Mouse (Mus musculus) heart, adult 9 months (tissue): Measurements from ENCODE around the gene Duox1.

ENCODE experiments used
- DNase-seq, 2 experiments: peaks; one replicate each; pipeline ENCODE4 v3.0.0; 2022; ENCODE audit warnings: low spot score in 2 of 2

Gene Duox1

DNA sequence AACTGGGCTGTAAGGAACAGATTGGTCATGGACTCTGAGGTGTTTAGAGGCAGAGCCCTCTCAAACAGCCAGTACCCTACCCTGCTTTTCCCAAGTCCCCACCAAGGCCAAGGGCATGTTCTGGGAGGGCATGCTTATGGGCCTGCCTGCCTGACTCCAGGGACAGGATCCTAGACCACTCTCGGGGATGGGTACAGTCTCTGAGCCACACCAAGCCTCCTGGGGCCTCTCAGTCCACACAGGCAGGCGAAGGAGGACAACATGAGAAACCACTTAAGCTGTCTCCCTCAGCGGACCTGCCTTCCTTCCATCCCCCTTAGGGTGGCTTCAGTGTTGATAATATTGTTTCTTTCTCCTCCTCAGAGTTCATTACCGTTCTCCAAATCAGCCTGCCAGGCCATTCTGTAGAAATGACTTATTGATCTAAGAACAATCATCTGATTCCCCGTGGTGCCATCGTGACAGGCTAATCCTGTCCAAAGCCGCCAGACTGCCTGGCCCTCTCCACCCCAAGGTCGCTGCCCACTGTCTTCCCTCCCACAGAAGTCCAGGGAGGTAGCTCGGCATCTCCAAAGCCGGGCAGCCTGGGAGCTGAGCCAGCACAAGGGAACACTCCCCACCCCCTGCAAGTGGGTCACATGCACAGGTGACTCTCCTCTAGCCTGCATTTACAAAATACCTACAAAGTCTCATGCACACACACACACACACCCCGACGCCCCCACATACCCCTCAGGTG, 38.9 kb downstream of the Duox1 start:
- DNase-seq = no peak

DNA sequence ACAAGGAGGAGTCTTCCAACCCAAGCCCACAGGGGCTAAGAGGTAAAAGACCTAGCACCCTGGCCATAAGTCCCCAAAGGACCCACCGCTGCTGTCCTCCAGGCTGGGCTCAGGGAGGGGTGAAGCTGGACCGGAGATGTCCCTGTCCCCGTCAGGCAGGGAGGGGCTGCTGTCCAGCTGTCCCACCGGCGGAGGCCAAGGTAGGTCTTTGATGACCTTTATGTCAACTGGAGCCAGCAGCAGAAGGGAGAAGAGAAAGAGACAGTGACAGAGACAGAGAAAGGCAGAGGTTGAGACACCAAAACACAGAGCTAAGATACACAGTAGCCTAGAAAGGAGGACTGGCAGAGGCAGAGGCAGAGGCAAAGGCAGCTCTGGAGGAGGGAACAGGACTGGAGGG, 39.9 kb downstream of the Duox1 start:
- DNase-seq = no peak

- no peak for DNase-seq
Observed at GRCm38 (mm10) chr2:122356187-122356586, 40.7 kb downstream of the Duox1 start.

DNA sequence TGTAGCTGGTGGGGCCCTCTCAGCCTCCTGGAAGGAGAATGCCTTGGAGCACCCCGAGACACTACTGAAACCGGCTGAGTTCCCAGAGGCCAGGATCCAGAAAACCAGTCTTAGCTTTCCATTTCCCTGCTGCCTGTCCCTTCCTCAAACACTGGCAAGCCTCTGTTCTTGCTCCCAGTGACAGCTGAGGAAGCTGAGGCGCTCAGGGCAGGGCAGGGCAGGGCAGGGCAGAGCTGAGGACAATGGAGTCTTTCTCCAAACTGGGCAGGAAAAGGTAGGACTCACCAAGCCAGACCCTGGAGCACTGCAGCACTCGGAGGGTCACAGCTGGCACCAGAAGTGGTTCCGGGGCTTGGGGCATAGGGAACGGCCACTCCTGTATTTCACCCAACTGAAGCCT, 44.8 kb downstream of the Duox1 start:
- DNase-seq = no peak

- DNase-seq = no peak
Observed at GRCm38 (mm10) chr2:122361181-122361580, 45.7 kb downstream of the Duox1 start.

DNA sequence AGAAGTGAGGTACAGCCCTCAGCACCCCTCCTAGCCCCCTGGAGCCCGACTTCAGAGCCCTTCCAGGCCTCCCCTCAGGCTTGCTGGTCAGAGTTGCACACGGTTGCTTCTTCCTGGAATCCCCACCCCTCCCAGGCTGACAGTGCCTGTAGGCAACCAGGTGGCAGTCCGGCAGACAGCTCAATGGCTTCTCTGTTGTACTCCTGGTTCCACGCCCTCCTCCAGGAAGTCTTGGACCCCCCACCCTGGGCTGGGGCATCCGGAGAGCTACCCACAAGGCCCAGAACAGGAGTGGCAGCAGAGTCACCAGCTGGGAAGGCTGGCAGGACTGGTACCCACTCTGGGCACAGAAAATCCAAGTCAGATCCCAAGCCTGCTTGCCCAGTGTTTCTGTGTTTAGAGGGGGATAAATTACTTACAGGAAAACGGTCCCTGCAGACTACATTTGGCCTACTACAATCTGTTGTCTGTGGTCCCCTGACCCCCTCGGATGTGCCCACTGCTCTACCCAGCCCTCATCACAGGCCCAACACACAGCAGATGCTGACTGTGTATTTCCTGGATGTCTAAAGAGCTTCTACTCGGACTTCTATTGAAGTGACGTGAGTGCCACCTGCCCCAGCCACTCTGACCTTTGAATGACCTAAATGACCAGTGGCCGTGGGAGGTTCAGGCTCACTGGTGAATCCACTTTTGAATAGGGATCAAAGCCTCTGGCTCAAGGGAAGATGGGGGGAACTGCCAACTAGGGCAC, 46.6 kb downstream of the Duox1 start:
- no peak for DNase-seq

GRCm38 (mm10) chr2:122362622-122363523, 47.4 kb downstream of the Duox1 start:
- no peak for DNase-seq

GRCm38 (mm10) chr2:122364352-122364944, 49.0 kb downstream of the Duox1 start:
- no peak for DNase-seq

- no peak for DNase-seq
Observed at GRCm38 (mm10) chr2:122365244-122365866, 49.9 kb downstream of the Duox1 start.

DNA sequence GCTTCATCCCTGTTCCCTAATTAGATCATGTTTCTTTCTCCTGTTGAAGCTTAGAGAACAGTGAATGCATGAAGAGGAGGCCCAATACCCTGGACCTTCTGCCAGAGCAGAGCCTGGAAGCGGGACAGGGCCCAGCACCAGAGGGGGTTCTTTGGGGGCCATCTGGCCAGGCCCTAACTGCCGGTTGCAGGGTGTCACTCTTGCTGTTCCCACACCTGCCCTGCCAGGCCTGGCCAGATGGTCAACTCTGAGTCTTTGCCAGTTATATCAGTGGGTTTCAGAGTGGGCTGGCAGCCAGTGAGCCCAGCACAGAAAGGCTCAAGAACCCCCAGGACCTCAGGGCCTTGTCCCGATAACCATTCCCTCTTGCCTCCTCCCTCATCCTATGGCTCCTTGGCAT, 50.6 kb downstream of the Duox1 start:
- DNase-seq = no peak

DNA sequence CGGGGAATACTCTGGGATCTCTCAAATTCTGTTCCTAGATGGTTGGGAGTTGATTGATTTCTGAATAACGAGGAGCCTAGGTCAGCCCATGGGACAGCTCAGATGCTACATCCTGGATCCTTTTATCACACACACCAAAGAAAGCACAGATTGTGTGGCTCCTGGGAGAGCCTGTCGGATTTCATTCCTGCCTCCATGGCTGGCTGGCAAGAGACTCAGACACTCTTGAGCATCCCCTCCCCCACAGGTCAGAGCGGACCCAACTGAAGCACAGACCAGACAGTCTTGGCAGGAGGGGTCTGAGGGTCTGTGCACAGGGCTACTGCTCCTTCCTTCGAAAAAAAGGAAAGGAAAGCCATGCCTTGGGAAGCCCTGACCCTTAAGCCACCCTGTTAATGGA, 51.2 kb downstream of the Duox1 start:
- DNase-seq = no peak

GRCm38 (mm10) chr2:122367181-122367580, 51.7 kb downstream of the Duox1 start:
- no peak for DNase-seq

DNA sequence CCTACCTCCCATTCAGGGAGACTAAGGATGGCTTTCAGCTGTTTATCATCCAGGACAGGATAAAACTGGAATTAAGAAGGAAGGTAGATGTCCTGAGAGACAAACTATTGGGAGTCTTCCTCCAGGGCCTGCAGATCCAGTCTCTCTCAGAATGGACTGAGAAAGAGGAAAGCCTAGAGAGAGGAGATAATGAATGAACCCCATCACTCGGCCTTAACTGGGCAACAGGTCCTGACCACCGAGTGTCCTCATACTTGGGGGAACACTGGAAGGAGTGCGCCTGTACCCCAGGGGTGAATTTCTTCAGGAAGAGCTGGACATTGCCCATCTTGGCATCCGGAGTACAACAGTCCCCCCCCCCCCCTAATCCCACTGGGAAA, 52.2 kb downstream of the Duox1 start:
- no peak for DNase-seq

GRCm38 (mm10) chr2:122368081-122368971, 52.9 kb downstream of the Duox1 start:
- no peak for DNase-seq

DNA sequence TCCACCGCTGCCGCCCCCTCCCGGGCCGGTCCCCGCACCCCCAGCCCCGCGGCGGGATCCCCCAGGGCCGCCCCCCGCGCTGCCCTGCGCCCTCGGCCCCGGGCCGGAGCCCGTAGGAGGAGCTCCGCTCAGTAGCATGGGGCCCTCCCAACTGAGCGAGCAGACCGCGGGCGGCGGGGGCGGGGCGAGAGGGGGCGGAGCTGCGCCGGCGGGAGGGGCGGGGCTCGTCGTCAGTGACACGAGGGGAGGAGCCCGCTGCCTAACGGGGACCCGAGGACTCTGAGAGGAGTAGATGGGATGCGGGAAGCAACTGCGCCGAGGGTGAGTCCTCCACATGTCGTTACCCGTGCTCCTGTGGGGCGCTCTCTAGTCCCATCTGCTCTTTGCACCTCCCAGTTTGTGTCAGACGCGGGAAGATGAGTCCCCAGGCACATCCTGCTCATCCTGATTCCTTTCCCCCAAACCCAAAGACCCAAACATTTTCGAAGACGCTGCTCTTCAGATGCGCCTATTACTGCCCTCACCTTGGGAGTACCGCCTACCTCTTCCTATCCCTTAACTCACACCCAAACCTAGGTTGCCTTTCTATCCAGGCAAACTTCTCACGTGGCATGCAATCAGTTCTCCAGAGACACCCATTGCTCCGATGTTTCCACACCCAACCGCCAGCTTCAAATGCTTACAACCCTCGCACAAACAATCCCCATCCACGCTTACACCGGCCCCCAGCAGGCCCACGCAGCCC, 53.7 kb downstream of the Duox1 start, which contains the start of gene Shf:
Shf (minus strand) TSS at position 168 of the 745 bp plus-strand sequence.
- DNase-seq = peak; percentile 85 to 89

DNA sequence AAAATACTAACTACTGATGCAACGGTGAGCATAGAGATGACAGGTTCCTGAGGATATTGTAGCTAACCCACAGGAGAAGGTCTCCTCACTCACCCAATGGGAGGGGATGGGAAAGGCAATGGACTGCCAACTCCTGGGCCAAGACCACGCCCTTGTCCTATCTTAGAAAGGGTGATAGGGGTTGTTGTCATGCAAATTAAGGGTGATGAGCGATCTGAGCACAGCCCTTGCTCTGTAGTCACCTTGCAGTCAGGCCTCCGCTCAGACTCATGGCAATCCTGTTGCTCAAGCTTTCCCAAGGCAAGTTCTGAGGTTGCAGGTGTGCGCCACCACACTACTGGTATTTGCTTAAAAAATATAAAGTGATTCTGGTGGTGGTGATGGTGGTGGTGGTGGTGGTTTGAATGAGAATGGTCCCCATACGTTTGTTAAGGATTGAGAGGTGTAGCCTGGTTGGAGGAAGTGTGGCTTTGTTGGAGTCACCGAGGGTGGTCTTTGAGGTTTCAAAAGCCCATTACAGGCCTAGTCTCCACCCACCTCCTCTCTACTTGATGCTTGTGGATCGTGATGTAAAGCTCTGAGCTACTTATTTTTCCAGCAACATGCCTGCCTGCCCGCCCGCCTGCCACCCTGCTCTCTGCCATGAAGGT, 54.8 kb downstream of the Duox1 start:
- no peak for DNase-seq

DNA sequence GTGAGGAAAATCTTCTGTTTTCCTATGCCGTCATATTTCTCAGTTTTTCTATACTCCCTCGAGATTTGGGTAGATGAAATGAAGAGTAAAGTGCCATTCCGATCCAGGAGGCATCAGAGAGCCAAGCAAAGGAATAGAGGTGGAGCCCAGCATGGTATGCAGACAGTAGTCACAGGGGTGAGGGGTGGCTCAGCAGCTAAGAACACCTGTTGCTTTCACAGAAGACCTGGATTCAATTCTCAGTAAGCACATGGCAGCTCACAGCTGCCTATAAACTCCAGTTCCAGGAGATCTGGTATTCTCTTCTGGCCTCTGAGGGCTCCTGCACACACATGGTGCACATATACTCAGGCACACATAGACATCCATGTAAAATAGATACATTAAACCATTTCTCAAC, 56.6 kb downstream of the Duox1 start:
- no peak for DNase-seq

DNA sequence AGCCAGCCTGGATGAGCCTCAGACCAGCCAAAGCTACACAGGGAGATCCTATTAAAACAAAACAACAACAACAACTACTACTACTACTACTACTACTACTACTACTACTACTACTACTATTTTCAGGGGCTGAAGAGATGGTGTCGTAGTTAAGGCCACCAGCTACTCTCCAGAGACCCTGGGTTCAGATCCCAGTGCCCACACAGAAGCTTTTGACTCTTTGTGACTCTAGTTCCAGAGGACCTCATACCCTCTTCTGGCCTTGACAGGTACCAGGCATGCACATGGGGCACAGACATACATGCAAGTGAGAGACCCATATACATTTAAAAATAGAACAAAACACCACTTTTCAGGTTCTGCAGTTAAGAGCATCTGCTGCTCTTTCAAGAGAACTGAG, 57.1 kb downstream of the Duox1 start:
- DNase-seq = no peak

DNA sequence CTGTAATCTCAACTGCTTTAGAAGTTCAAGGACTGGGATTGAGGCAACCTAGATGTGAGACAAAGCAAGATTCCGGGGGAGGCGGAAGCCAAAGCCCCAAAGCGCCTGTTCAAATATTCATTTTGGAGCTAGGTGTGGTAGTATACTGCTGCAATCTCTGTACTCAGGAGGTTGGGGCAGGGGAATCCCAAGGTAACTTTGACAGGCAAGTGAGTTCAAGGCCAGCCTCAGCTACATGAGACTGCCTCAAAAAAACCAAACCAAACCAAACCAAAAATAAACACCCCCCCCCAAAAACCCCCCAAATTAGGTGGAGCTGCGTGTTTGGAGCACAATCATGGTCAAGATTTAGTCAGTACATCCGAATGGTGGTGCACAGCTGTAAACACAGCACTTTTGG, 58.5 kb downstream of the Duox1 start:
- no peak for DNase-seq
